Mouse (Mus musculus): Measurements from ENCODE around the gene Rnf114. TPM values are rescaled to one million over a fixed set of nuclear protein-coding genes. Genes with fewer than 3 reads are reported as not detected.

Gene Rnf114
- polyA plus RNA-seq, 1 experiment from 2014 or later: 101 TPM

DNA sequence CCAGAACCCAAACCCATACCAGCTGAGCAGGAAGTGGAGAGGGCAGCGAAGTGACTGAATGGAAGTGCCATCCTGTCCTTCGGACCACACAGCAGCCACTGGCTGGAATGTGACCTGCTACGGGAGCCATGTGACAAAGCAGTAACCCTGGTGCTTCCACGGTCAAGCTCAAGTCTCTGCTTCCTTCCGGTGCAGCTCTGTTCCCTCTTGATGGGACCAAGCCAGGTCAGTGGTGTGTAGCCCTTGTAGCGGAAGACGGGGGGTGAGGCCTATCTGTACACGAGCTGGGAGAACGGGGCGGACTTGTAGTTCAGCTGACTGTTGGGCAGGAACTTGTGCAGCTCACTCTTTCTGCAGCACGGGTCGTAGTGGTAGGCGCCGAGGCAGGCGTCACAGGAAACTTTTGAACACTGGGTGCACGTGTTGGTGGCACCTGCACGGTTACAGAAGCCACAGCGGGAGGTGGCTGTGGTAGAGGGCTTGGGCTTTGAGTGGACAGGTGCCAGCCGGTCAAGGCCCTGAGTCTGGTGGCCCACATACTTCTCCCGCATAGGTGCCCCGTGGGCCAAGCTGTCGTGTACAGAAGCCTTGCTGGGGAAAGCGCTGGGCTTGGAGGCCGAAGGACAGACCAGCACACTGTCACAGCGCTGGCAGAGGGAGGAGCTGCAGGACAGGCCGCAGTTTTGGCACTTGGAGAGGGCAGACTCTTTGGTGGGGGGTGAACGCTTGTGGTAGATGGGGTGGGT lies 9.2 kb upstream of the Rnf114 start:
- no peak for ATAC-seq (ENCODE audit: low read depth)
- 88% methylated on average over 27 of the region's 27 CpGs for WGBS

DNA sequence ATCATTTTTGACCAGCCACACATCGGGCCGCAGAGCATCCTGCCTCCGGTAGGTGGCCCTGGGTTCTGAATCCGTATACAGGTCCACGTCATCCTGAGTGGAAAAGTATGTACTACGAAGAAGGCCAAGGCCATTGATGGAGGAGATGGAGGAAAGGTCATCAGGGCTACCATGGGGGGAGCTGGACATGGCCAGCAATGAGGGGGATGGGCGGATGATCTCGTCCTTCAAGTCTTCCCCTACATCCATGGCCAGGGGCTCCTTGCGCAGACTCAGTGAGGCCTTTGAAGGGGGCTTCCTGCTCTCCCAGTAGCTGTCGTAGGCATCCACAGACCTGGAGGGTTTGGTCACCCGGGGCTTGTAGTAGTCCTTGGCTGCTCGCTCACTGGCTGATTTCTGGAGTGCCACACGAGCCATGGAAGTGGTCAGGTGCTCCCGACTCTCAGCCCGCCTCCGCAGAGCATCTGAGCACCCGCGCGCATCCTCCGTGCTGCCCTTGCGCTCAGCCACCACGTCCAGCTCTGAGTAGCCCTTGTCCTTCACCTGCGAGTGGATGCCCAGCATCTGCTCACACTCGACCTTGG lies 8.5 kb upstream of the Rnf114 start:
- no peak overlapping the region for H3K27ac ChIP-seq (ENCODE audit: low read length)
- ATAC-seq (ENCODE audit: low read depth): no peak
- no peaks in the 10 kb centered on the region for H3K9me3 ChIP-seq (ENCODE audit: control insufficient read depth, low read length)
- WGBS: 91% methylated on average over 24 of the region's 24 CpGs
- H3K36me3 ChIP-seq (ENCODE audit: control insufficient read depth, insufficient read depth, low read length): peaks cover 20% of the 10 kb centered on the region
- H3K27me3 ChIP-seq (ENCODE audit: control insufficient read depth, insufficient read depth, low read depth, low read length): no peaks in the 10 kb centered on the region
- H3K4me3 ChIP-seq (ENCODE audit: low read length): no peak overlapping the region
- H3K9ac ChIP-seq (ENCODE audit: low read length): no peak overlapping the region
- H3K4me1 ChIP-seq (replicated peaks; ENCODE audit: control insufficient read depth, insufficient read depth, low read length): no peaks in the 10 kb centered on the region
- H3K4me2 ChIP-seq (ENCODE audit: low read depth, low read length): no peak overlapping the region

More for the DNA sequence above, 9.2 kb upstream of the Rnf114 start:
- Histone ChIP-seq H3K27ac (ENCODE audit: low read length) (no peak overlapping the region), H3K4me3 (ENCODE audit: low read length) (no peak overlapping the region), H3K9me3 (ENCODE audit: control insufficient read depth, low read length) (no peaks in the 10 kb centered on the region), H3K4me2 (ENCODE audit: low read depth, low read length) (no peak overlapping the region), H3K27me3 (ENCODE audit: control insufficient read depth, insufficient read depth, low read depth, low read length) (no peaks in the 10 kb centered on the region), H3K9ac (ENCODE audit: low read length) (no peak overlapping the region), H3K4me1 (replicated peaks; ENCODE audit: control insufficient read depth, insufficient read depth, low read length) (no peaks in the 10 kb centered on the region), H3K36me3 (ENCODE audit: control insufficient read depth, insufficient read depth, low read length) (peaks cover 20% of the 10 kb centered on the region)

DNA sequence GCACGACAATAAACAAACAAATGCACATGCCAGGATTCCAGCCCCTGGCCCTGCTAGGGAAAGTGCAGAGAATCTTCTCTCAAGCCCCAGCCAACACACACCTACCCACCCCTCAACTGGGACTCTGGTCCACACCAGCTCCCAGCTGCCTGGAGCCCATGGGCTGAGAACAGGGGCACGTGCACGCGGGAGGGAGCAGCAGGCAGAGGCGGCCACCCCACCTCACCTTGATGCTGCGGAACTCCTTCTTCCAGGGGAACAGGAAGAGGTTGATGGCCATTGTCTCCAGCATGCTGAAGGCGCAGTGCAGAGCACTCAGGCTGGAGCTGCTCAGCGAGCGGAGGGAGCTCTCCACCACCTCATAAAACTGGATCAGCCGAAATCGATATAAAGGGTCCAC lies 7.5 kb upstream of the Rnf114 start:
- no peaks in the 10 kb centered on the region for H3K27me3 ChIP-seq (ENCODE audit: control insufficient read depth, insufficient read depth, low read depth, low read length)
- no peak overlapping the region for H3K4me2 ChIP-seq (ENCODE audit: low read depth, low read length)
- H3K9me3 ChIP-seq (ENCODE audit: control insufficient read depth, low read length): no peaks in the 10 kb centered on the region
- H3K36me3 ChIP-seq (ENCODE audit: control insufficient read depth, insufficient read depth, low read length): peaks cover 20% of the 10 kb centered on the region
- H3K4me3 ChIP-seq (ENCODE audit: low read length): no peak overlapping the region
- no peaks in the 10 kb centered on the region for H3K4me1 ChIP-seq (replicated peaks; ENCODE audit: control insufficient read depth, insufficient read depth, low read length)
- ATAC-seq (ENCODE audit: low read depth): no peak
- no peak overlapping the region for H3K9ac ChIP-seq (ENCODE audit: low read length)
- WGBS: 90% methylated on average over 11 of the region's 11 CpGs
- H3K27ac ChIP-seq (ENCODE audit: low read length): no peak overlapping the region

DNA sequence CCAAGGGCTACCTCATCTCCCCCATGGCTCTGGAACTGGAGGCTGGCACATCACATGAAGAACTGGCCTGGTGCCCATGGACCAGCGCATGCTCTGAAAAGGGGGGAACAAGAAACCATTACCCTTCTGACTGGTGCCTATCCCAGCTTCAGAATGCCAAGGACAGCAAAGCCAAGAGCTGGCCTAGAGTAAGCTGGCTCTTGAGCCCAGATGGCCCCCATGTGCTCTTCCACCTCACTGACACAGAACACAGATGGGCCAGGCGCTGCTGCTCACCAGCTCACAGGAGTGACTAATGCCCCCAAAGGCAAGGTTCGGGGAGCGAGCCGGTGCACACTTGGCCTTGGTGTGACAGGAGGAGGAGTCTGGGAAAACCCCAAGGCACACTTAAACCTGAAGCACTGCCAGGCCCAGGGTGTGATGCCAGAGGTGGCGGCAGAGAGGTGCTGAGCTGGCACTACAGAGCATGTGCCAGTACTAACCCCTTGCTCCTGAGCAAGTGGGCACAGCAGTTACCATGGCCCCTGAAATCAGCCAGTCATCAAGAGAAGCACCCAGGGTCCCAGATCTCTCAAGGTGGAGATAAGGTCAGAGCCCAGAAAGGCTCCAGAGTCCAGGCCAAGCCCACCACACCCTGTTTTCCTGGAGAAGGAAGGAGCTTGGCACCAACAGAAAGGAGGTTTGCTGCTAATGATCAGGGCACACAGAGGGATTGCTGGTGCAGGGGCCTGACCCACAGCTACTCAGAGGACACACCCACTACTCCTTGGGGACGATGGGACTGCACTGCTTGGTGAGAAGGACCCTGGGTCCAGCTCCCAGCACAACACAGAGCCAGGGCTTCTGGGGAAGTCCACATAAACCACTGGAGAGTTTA lies 6.7 kb upstream of the Rnf114 start:
- 80% methylated on average over 7 of the region's 7 CpGs for WGBS
- no peak overlapping the region for H3K4me2 ChIP-seq (ENCODE audit: low read depth, low read length)
- no peak overlapping the region for H3K27ac ChIP-seq (ENCODE audit: low read length)
- H3K4me1 ChIP-seq (replicated peaks; ENCODE audit: control insufficient read depth, insufficient read depth, low read length): no peaks in the 10 kb centered on the region; the same call in 1 of the 2 replicates
- no peak overlapping the region for H3K4me3 ChIP-seq (ENCODE audit: low read length)
- H3K9ac ChIP-seq (ENCODE audit: low read length): no peak overlapping the region
- H3K9me3 ChIP-seq (ENCODE audit: control insufficient read depth, low read length): no peaks in the 10 kb centered on the region
- H3K36me3 ChIP-seq (ENCODE audit: control insufficient read depth, insufficient read depth, low read length): peaks cover 20% of the 10 kb centered on the region
- ATAC-seq (ENCODE audit: low read depth): 0 out of 2 replicates have a peak, but pooled peaks have one; percentile 7
- H3K27me3 ChIP-seq (ENCODE audit: control insufficient read depth, insufficient read depth, low read depth, low read length): no peaks in the 10 kb centered on the region

DNA sequence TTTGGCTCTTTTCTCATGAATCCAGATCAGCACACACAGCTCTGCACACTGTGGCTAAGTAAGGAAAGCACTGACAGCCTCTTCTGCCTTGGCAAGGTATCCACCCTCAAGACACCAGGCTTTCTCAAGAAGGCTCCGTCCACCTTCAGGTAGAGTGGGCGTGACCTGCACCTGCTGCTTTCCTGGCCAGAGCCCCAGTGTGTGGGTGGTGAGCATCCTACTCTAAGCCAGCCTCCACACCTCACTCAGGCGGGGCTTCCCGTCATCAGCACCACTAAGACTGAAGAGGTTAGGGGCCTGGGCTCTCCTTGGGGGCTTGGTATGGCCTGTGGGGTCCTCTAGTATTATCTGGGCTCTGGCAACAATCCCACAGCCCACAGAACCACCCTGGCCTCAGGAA lies 5.9 kb upstream of the Rnf114 start:
- no peak overlapping the region for H3K4me2 ChIP-seq (ENCODE audit: low read depth, low read length)
- H3K27ac ChIP-seq (ENCODE audit: low read length): no peak overlapping the region
- peaks cover 20% of the 10 kb centered on the region for H3K36me3 ChIP-seq (ENCODE audit: control insufficient read depth, insufficient read depth, low read length)
- H3K27me3 ChIP-seq (ENCODE audit: control insufficient read depth, insufficient read depth, low read depth, low read length): no peaks in the 10 kb centered on the region
- no peak for ATAC-seq (ENCODE audit: low read depth)
- no peaks in the 10 kb centered on the region for H3K9me3 ChIP-seq (ENCODE audit: control insufficient read depth, low read length)
- H3K4me1 ChIP-seq (replicated peaks; ENCODE audit: control insufficient read depth, insufficient read depth, low read length): peaks cover 8% of the 10 kb centered on the region
- H3K4me3 ChIP-seq (ENCODE audit: low read length): no peak overlapping the region
- 80% methylated on average over 4 of the region's 4 CpGs for WGBS
- no peak overlapping the region for H3K9ac ChIP-seq (ENCODE audit: low read length)

- H3K9me3 ChIP-seq (ENCODE audit: control insufficient read depth, low read length): no peaks in the 10 kb centered on the region
- no peaks in the 10 kb centered on the region for H3K27me3 ChIP-seq (ENCODE audit: control insufficient read depth, insufficient read depth, low read depth, low read length)
- no peak overlapping the region for H3K4me3 ChIP-seq (ENCODE audit: low read length)
- peaks cover 13% of the 10 kb centered on the region for H3K4me1 ChIP-seq (replicated peaks; ENCODE audit: control insufficient read depth, insufficient read depth, low read length)
- no peak overlapping the region for H3K4me2 ChIP-seq (ENCODE audit: low read depth, low read length)
- no peak overlapping the region for H3K9ac ChIP-seq (ENCODE audit: low read length)
- H3K27ac ChIP-seq (ENCODE audit: low read length): no peak overlapping the region
- H3K36me3 ChIP-seq (ENCODE audit: control insufficient read depth, insufficient read depth, low read length): peaks cover 20% of the 10 kb centered on the region
- no peak for ATAC-seq (ENCODE audit: low read depth)
- 91% methylated on average over 6 of the region's 6 CpGs for WGBS
These were observed 4.9 kb upstream of the Rnf114 start for GRCm38 (mm10) chr2:167487551-167487950.

DNA sequence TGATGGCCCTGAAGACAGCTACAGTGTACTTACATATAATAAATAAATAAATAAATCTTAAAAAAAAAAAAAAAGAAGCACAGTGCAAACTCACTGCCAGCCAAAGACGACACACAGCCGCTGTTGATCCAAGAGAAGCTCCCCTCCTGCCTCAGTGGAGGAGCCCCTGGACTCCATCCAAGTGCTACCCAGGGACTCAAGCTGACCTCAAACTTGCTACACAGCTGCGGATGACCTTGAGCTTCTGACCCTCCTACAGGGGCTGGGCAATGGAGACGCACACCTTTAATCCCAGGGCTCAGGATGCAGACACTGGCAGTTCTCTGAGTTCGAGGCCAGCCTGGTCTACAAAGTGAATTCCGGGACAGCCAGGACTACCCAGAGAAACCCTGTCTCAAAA lies 4.5 kb upstream of the Rnf114 start:
- no peak overlapping the region for H3K4me3 ChIP-seq (ENCODE audit: low read length)
- WGBS: 82% methylated on average over 6 of the region's 6 CpGs
- no peak overlapping the region for H3K27ac ChIP-seq (ENCODE audit: low read length)
- no peaks in the 10 kb centered on the region for H3K27me3 ChIP-seq (ENCODE audit: control insufficient read depth, insufficient read depth, low read depth, low read length)
- ATAC-seq (ENCODE audit: low read depth): no peak
- no peak overlapping the region for H3K4me2 ChIP-seq (ENCODE audit: low read depth, low read length)
- H3K9ac ChIP-seq (ENCODE audit: low read length): no peak overlapping the region
- no peaks in the 10 kb centered on the region for H3K9me3 ChIP-seq (ENCODE audit: control insufficient read depth, low read length)
- peaks cover 17% of the 10 kb centered on the region for H3K36me3 ChIP-seq (ENCODE audit: control insufficient read depth, insufficient read depth, low read length)
- H3K4me1 ChIP-seq (replicated peaks; ENCODE audit: control insufficient read depth, insufficient read depth, low read length): peaks cover 13% of the 10 kb centered on the region

GRCm38 (mm10) chr2:167490813-167491525 lies 1.5 kb upstream of the Rnf114 start:
- H3K27me3 ChIP-seq (ENCODE audit: control insufficient read depth, insufficient read depth, low read depth, low read length): no peaks in the 10 kb centered on the region
- no peak for ATAC-seq (ENCODE audit: low read depth)
- WGBS: 73% methylated on average over 4 of the region's 4 CpGs
- H3K4me2 ChIP-seq (ENCODE audit: low read depth, low read length): peak overlapping the region; percentile 72; the same call in 1 of the 2 replicates
- peak overlapping the region; percentile 94 for H3K9ac ChIP-seq (ENCODE audit: low read length)
- H3K36me3 ChIP-seq (ENCODE audit: control insufficient read depth, insufficient read depth, low read length): no peaks in the 10 kb centered on the region
- H3K4me3 ChIP-seq (ENCODE audit: low read length): no peak overlapping the region
- H3K27ac ChIP-seq (ENCODE audit: low read length): no peak overlapping the region
- H3K9me3 ChIP-seq (ENCODE audit: control insufficient read depth, low read length): no peaks in the 10 kb centered on the region
- peaks cover 18% of the 10 kb centered on the region for H3K4me1 ChIP-seq (replicated peaks; ENCODE audit: control insufficient read depth, insufficient read depth, low read length)

All from lung, embryonic 16.5 days (tissue).